Mouse (Mus musculus) brain, embryonic 14.5 days (tissue): ENCODE measurements at regions not wholly inside any gene's neighbourhood (a gene's known extent, or its start where the extent isn't known, plus 50 kb on each side); places are given as distances from the start of the nearest gene placed in this dataset.

ENCODE experiments used
- CTCF ChIP-seq: fragments of 200-500 bp; IDR thresholded peaks from 2 replicates; pipeline ENCODE4 v1.5.1; 2012; ENCODE audit warnings: inconsistent platforms, mild to moderate bottlenecking, moderate library complexity, borderline replicate concordance; ENCODE audit not compliant: insufficient read depth, insufficient read length; ENCODE audit errors: extremely low read depth
- POLR2A ChIP-seq: fragments of 200-500 bp; IDR thresholded peaks from 2 replicates; pipeline ENCODE4 v1.6.1; 2012; ENCODE audit warnings: mild to moderate bottlenecking, inconsistent platforms, borderline replicate concordance; ENCODE audit not compliant: poor library complexity, insufficient read depth, insufficient read length, severe bottlenecking; ENCODE audit errors: extremely low read depth

- TF ChIP-seq CTCF (no peak), POLR2A (no peak)
Measured at GRCm38 (mm10) chr3:39714056-39714592, 817.0 kb upstream of the Intu start.
